Mouse (Mus musculus) macrophage (primary cell): ENCODE measurements around the gene Foxo6. TPM values are rescaled to one million over a fixed set of nuclear protein-coding genes. Genes with fewer than 3 reads are reported as not detected.

Experiments used
- H3K27ac ChIP-seq: fragments of 350-480 bp; formaldehyde crosslinking; 2 replicates; pipeline ENCODE4 v1.9.0; 2021
- H3K36me3 ChIP-seq: fragments of 350-480 bp; formaldehyde crosslinking; 2 replicates; pipeline ENCODE4 v1.9.0; 2021; ENCODE audit errors: inconsistent target
- H3K4me3 ChIP-seq: fragments of 350-480 bp; formaldehyde crosslinking; 2 replicates; pipeline ENCODE4 v1.9.0; 2021; ENCODE audit errors: inconsistent target
- H3K79me2 ChIP-seq: fragments of 350-480 bp; formaldehyde crosslinking; 2 replicates; pipeline ENCODE4 v1.9.0; 2021; ENCODE audit errors: inconsistent target
- WGBS: methylation state at CpG from one replicate; pipeline ENCODE4 v1.1.7; 2026; ENCODE audit warnings: inconsistent platforms; ENCODE audit not compliant: missing documents; 5-methylcytosine and 5-hydroxymethylcytosine counted together
- polyA plus RNA-seq: library from polyadenylated mRNA; stranded (reverse); fragments of 250-400 nt; gene quantifications from 3 replicates; pipeline ENCODE4 v1.2.4, GENCODE M21; 2018; ENCODE audit warnings: inconsistent platforms

Foxo6 gene
- polyA plus RNA-seq, 1 experiment from 2014 or later, result not detected

- H3K27ac ChIP-seq, result no peak overlapping the region
- H3K79me2 ChIP-seq, result no peaks in the 10 kb centered on the region
- H3K4me3 ChIP-seq, result no peak overlapping the region
- no peaks in the 10 kb centered on the region for H3K36me3 ChIP-seq
- 83% methylated on average over 7 of the region's 7 CpGs for WGBS
Measured at GRCm38 (mm10) chr4:120299287-120299686, 12.1 kb upstream of the Foxo6 start.

GRCm38 (mm10) chr4:120291106-120291822, 4.1 kb upstream of the Foxo6 start:
- no peak overlapping the region for H3K27ac ChIP-seq
- H3K4me3 ChIP-seq, result no peak overlapping the region
- 87% methylated on average over 11 of the region's 11 CpGs for WGBS
- no peaks in the 10 kb centered on the region for H3K36me3 ChIP-seq
- H3K79me2 ChIP-seq, result no peaks in the 10 kb centered on the region

GRCm38 (mm10) chr4:120290486-120290885, 3.3 kb upstream of the Foxo6 start:
- H3K79me2 ChIP-seq, result no peaks in the 10 kb centered on the region
- no peak overlapping the region for H3K4me3 ChIP-seq
- no peaks in the 10 kb centered on the region for H3K36me3 ChIP-seq
- no peak overlapping the region for H3K27ac ChIP-seq
- WGBS, result 45% methylated on average over 5 of the region's 5 CpGs

GRCm38 (mm10) chr4:120289181-120289965, 2.2 kb upstream of the Foxo6 start:
- Histone ChIP-seq H3K4me3 (no peak overlapping the region), H3K27ac (no peak overlapping the region), H3K79me2 (no peaks in the 10 kb centered on the region), H3K36me3 (no peaks in the 10 kb centered on the region)
- WGBS, result 86% methylated on average over 3 of the region's 3 CpGs

GRCm38 (mm10) chr4:120286761-120287241, 348 bp downstream of the Foxo6 start:
- WGBS, result 1% methylated on average over 37 of the region's 53 CpGs
- H3K27ac ChIP-seq, result no peak overlapping the region
- H3K4me3 ChIP-seq, result no peak overlapping the region

GRCm38 (mm10) chr4:120285730-120286129, 1.4 kb downstream of the Foxo6 start:
- Histone ChIP-seq H3K4me3 (no peak overlapping the region), H3K79me2 (no peaks in the 10 kb centered on the region), H3K36me3 (no peaks in the 10 kb centered on the region), H3K27ac (no peak overlapping the region)
- 86% methylated on average over 1 of the region's 1 CpGs for WGBS

More at GRCm38 (mm10) chr4:120286761-120287241, 348 bp downstream of the Foxo6 start:
- no peaks in the 10 kb centered on the region for H3K79me2 ChIP-seq
- H3K36me3 ChIP-seq, result no peaks in the 10 kb centered on the region

- 90% methylated on average over 3 of the region's 3 CpGs for WGBS
- no peaks in the 10 kb centered on the region for H3K36me3 ChIP-seq
Measured at GRCm38 (mm10) chr4:120285223-120285622, 1.9 kb downstream of the Foxo6 start.

GRCm38 (mm10) chr4:120284187-120284586, 3.0 kb downstream of the Foxo6 start:
- Histone ChIP-seq H3K36me3 (no peaks in the 10 kb centered on the region), H3K79me2 (no peaks in the 10 kb centered on the region), H3K4me3 (no peak overlapping the region), H3K27ac (no peak overlapping the region)
- 79% methylated on average over 1 of the region's 1 CpGs for WGBS

More at GRCm38 (mm10) chr4:120285223-120285622, 1.9 kb downstream of the Foxo6 start:
- H3K79me2 ChIP-seq, result no peaks in the 10 kb centered on the region
- no peak overlapping the region for H3K4me3 ChIP-seq
- H3K27ac ChIP-seq, result no peak overlapping the region

GRCm38 (mm10) chr4:120283141-120283540, 4.0 kb downstream of the Foxo6 start:
- Histone ChIP-seq H3K4me3 (no peak overlapping the region), H3K79me2 (no peaks in the 10 kb centered on the region)
- WGBS, result 33% methylated on average over 6 of the region's 6 CpGs

GRCm38 (mm10) chr4:120282568-120283091, 4.5 kb downstream of the Foxo6 start:
- no peaks in the 10 kb centered on the region for H3K79me2 ChIP-seq
- no peak overlapping the region for H3K27ac ChIP-seq
- no peaks in the 10 kb centered on the region for H3K36me3 ChIP-seq
- H3K4me3 ChIP-seq, result no peak overlapping the region
- WGBS, result 1% methylated on average over 38 of the region's 47 CpGs

More at GRCm38 (mm10) chr4:120283141-120283540, 4.0 kb downstream of the Foxo6 start:
- no peak overlapping the region for H3K27ac ChIP-seq
- H3K36me3 ChIP-seq, result no peaks in the 10 kb centered on the region

GRCm38 (mm10) chr4:120281011-120281410, 6.1 kb downstream of the Foxo6 start:
- 96% methylated on average over 3 of the region's 3 CpGs for WGBS
- H3K36me3 ChIP-seq, result no peaks in the 10 kb centered on the region

GRCm38 (mm10) chr4:120280432-120280831, 6.7 kb downstream of the Foxo6 start:
- 94% methylated on average over 12 of the region's 12 CpGs for WGBS
- no peak overlapping the region for H3K4me3 ChIP-seq
- H3K36me3 ChIP-seq, result no peaks in the 10 kb centered on the region
- H3K27ac ChIP-seq, result no peak overlapping the region
- H3K79me2 ChIP-seq, result no peaks in the 10 kb centered on the region

More at GRCm38 (mm10) chr4:120281011-120281410, 6.1 kb downstream of the Foxo6 start:
- no peak overlapping the region for H3K4me3 ChIP-seq
- no peak overlapping the region for H3K27ac ChIP-seq
- H3K79me2 ChIP-seq, result no peaks in the 10 kb centered on the region

GRCm38 (mm10) chr4:120277255-120277928, 9.8 kb downstream of the Foxo6 start:
- H3K36me3 ChIP-seq, result no peaks in the 10 kb centered on the region
- no peak overlapping the region for H3K4me3 ChIP-seq
- no peaks in the 10 kb centered on the region for H3K79me2 ChIP-seq
- 93% methylated on average over 4 of the region's 4 CpGs for WGBS
- no peak overlapping the region for H3K27ac ChIP-seq

- Histone ChIP-seq H3K36me3 (no peaks in the 10 kb centered on the region), H3K27ac (no peak overlapping the region), H3K79me2 (no peaks in the 10 kb centered on the region), H3K4me3 (no peak overlapping the region)
- 85% methylated on average over 9 of the region's 9 CpGs for WGBS
Measured at GRCm38 (mm10) chr4:120275487-120275886, 11.7 kb downstream of the Foxo6 start.
